Mouse (Mus musculus): ENCODE measurements at regions not wholly inside any gene's neighbourhood (a gene's known extent, or its start where the extent isn't known, plus 50 kb on each side); places are given as distances from the start of the nearest gene placed in this dataset.

DNA sequence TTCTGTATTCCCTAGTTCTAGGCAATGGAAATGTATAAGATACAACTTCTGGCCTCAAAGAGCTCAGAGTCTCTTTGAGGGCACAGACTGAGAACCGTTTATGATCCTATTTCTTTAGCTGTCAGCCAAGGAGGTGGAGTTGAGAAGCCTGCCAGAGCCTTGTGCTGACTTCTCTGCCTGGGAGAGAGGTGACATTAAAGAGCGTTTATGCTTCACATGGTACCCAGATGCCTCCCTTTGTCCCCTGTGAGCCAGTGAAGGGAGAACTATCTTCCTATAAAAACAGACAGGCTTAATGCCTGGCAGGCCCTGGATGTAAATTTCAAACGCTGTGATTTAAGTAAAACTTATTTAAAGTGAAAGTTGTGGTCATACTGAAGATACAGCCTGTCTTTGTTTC is 657.1 kb downstream of the Gm826 start:
- H3K27ac ChIP-seq (ENCODE audit: low read depth), result no peak overlapping the region
- H3K9me3 ChIP-seq (ENCODE audit: control insufficient read depth, low read length), result no peaks in the 10 kb centered on the region
- H3K9ac ChIP-seq (ENCODE audit: low read length), result no peak overlapping the region
- no peaks in the 10 kb centered on the region for H3K4me1 ChIP-seq (replicated peaks; ENCODE audit: control insufficient read depth, insufficient read depth, low read length)
- WGBS, result 29% methylated on average over 3 of the region's 3 CpGs
- no peaks in the 10 kb centered on the region for H3K36me3 ChIP-seq (ENCODE audit: control insufficient read depth, insufficient read depth, low read length)
- H3K4me2 ChIP-seq (ENCODE audit: low read length), result no peak overlapping the region
- no peak overlapping the region for H3K4me3 ChIP-seq (ENCODE audit: low read depth, low read length)
- H3K27me3 ChIP-seq (replicated peaks; ENCODE audit: control insufficient read depth, insufficient read depth, low read length), result no peaks in the 10 kb centered on the region
- ATAC-seq (replicated peaks; ENCODE audit: low FRiP score, low TSS enrichment, low read depth) (no peak), DNase-seq (ENCODE audit: low spot score) (no peak)

DNA sequence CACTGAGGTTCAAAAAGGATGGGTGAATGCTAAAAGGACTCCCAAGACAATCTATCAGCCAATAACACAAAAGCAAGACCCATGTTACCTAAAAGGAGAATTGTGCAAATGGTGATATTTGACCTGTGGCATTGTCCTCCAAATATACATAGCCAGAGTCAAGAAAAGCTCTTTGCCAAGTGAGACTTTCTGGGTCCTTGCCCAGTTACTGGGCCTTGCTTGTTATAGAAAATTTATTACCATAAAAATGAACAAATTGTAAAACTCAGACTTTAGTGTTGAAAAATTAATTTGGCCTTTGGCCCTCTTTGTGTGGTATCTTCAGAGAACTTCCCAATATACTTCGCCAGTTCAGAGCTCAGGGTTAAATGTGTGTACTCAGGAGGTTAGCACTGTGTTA is 653.3 kb downstream of the Gm826 start:
- H3K9me3 ChIP-seq (ENCODE audit: control insufficient read depth, low read length), result no peaks in the 10 kb centered on the region
- no peaks in the 10 kb centered on the region for H3K36me3 ChIP-seq (ENCODE audit: control insufficient read depth, insufficient read depth, low read length)
- ATAC-seq (replicated peaks; ENCODE audit: low FRiP score, low TSS enrichment, low read depth) (no peak), DNase-seq (ENCODE audit: low spot score) (no peak)
- H3K27ac ChIP-seq (ENCODE audit: low read depth), result no peak overlapping the region
- H3K4me3 ChIP-seq (ENCODE audit: low read depth, low read length), result no peak overlapping the region
- H3K27me3 ChIP-seq (replicated peaks; ENCODE audit: control insufficient read depth, insufficient read depth, low read length), result no peaks in the 10 kb centered on the region
- H3K9ac ChIP-seq (ENCODE audit: low read length), result no peak overlapping the region
- no peaks in the 10 kb centered on the region for H3K4me1 ChIP-seq (replicated peaks; ENCODE audit: control insufficient read depth, insufficient read depth, low read length)
- WGBS, result 72% methylated on average over 1 of the region's 1 CpGs
- H3K4me2 ChIP-seq (ENCODE audit: low read length), result no peak overlapping the region

DNA sequence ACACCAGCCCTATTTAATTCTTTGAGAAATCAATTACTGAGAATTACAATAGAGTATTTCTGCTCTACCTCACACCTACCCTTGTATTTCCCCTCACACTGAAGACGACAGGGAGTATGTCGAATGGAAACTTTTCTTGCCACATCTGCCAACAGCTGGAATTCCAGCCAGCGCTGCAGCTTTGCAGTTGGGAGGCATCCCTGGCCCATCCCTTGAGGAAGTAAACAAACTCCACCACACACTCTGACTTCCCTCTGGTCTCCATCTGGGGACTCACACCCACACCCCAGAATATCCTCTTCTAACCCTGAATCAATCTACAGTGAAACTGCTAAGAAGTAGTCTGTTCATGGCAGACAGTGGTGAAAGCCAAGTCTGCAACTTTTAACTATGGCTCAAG is 630.9 kb downstream of the Gm826 start:
- no peak for DNase-seq (ENCODE audit: low spot score)
- H3K9ac ChIP-seq (ENCODE audit: low read length), result no peak overlapping the region
- ATAC-seq (replicated peaks; ENCODE audit: low FRiP score, low TSS enrichment, low read depth), result no peak
- H3K36me3 ChIP-seq (ENCODE audit: control insufficient read depth, insufficient read depth, low read length), result no peaks in the 10 kb centered on the region
- no peaks in the 10 kb centered on the region for H3K9me3 ChIP-seq (ENCODE audit: control insufficient read depth, low read length)
- WGBS, result 60% methylated on average over 3 of the region's 3 CpGs
- H3K4me2 ChIP-seq (ENCODE audit: low read length), result no peak overlapping the region
- H3K4me1 ChIP-seq (replicated peaks; ENCODE audit: control insufficient read depth, insufficient read depth, low read length), result no peaks in the 10 kb centered on the region
- no peak overlapping the region for H3K4me3 ChIP-seq (ENCODE audit: low read depth, low read length)
- H3K27me3 ChIP-seq (replicated peaks; ENCODE audit: control insufficient read depth, insufficient read depth, low read length), result no peaks in the 10 kb centered on the region
- H3K27ac ChIP-seq (ENCODE audit: low read depth), result no peak overlapping the region

GRCm38 (mm10) chr2:159708141-159708540 is 625.8 kb downstream of the Gm826 start:
- no peak overlapping the region for H3K27ac ChIP-seq (ENCODE audit: low read depth)
- no peak overlapping the region for H3K4me2 ChIP-seq (ENCODE audit: low read length)
- no peak for DNase-seq (ENCODE audit: low spot score)
- H3K9ac ChIP-seq (ENCODE audit: low read length), result no peak overlapping the region
- WGBS, result 75% methylated on average over 2 of the region's 2 CpGs
- H3K27me3 ChIP-seq (replicated peaks; ENCODE audit: control insufficient read depth, insufficient read depth, low read length), result no peaks in the 10 kb centered on the region
- no peak for ATAC-seq (replicated peaks; ENCODE audit: low FRiP score, low TSS enrichment, low read depth)
- H3K36me3 ChIP-seq (ENCODE audit: control insufficient read depth, insufficient read depth, low read length), result no peaks in the 10 kb centered on the region
- no peaks in the 10 kb centered on the region for H3K4me1 ChIP-seq (replicated peaks; ENCODE audit: control insufficient read depth, insufficient read depth, low read length)
- no peak overlapping the region for H3K4me3 ChIP-seq (ENCODE audit: low read depth, low read length)
- no peaks in the 10 kb centered on the region for H3K9me3 ChIP-seq (ENCODE audit: control insufficient read depth, low read length)

- no peaks in the 10 kb centered on the region for H3K36me3 ChIP-seq (ENCODE audit: control insufficient read depth, insufficient read depth, low read length)
- H3K27ac ChIP-seq (ENCODE audit: low read depth), result no peak overlapping the region
- H3K4me3 ChIP-seq (ENCODE audit: low read depth, low read length), result no peak overlapping the region
- WGBS, result 68% methylated on average over 3 of the region's 3 CpGs
- no peaks in the 10 kb centered on the region for H3K4me1 ChIP-seq (replicated peaks; ENCODE audit: control insufficient read depth, insufficient read depth, low read length)
- no peak overlapping the region for H3K4me2 ChIP-seq (ENCODE audit: low read length)
- H3K9ac ChIP-seq (ENCODE audit: low read length), result no peak overlapping the region
- DNase-seq (ENCODE audit: low spot score) (no peak), ATAC-seq (replicated peaks; ENCODE audit: low FRiP score, low TSS enrichment, low read depth) (no peak)
- no peaks in the 10 kb centered on the region for H3K9me3 ChIP-seq (ENCODE audit: control insufficient read depth, low read length)
- H3K27me3 ChIP-seq (replicated peaks; ENCODE audit: control insufficient read depth, insufficient read depth, low read length), result no peaks in the 10 kb centered on the region
Observed at GRCm38 (mm10) chr2:159714633-159715032, 619.3 kb downstream of the Gm826 start.

DNA sequence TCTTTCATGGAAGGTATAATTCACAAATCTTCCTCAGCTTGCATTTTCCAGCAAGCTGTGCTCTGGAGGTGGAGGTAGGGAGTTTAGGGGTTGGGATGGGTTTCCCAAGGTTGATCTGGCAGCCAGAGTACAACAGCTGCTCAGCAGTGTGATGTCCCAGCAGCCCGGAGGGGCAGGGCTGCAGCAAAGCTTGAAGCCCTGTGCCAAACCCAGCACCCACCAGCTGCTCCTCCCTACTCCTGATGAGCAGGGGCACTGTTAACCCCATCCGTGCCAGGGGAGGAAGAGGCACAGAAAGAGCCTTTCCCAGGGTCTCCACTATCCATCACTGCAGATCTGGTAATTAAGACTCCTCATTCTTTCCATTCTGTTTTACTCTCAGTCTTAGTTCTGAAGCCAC is 615.2 kb downstream of the Gm826 start:
- Histone ChIP-seq H3K4me1 (replicated peaks; ENCODE audit: control insufficient read depth, insufficient read depth, low read length) (no peaks in the 10 kb centered on the region), H3K4me2 (ENCODE audit: low read length) (no peak overlapping the region), H3K9me3 (ENCODE audit: control insufficient read depth, low read length) (no peaks in the 10 kb centered on the region), H3K36me3 (ENCODE audit: control insufficient read depth, insufficient read depth, low read length) (no peaks in the 10 kb centered on the region), H3K27me3 (replicated peaks; ENCODE audit: control insufficient read depth, insufficient read depth, low read length) (no peaks in the 10 kb centered on the region), H3K9ac (ENCODE audit: low read length) (no peak overlapping the region), H3K27ac (ENCODE audit: low read depth) (no peak overlapping the region), H3K4me3 (ENCODE audit: low read depth, low read length) (no peak overlapping the region)
- DNase-seq (ENCODE audit: low spot score), result no peak
- WGBS, result 42% methylated on average over 2 of the region's 2 CpGs
- no peak for ATAC-seq (replicated peaks; ENCODE audit: low FRiP score, low TSS enrichment, low read depth)

GRCm38 (mm10) chr2:159725158-159726076 is 608.5 kb downstream of the Gm826 start:
- no peaks in the 10 kb centered on the region for H3K36me3 ChIP-seq (ENCODE audit: control insufficient read depth, insufficient read depth, low read length)
- no peak overlapping the region for H3K4me2 ChIP-seq (ENCODE audit: low read length)
- DNase-seq (ENCODE audit: low spot score) (no peak), ATAC-seq (replicated peaks; ENCODE audit: low FRiP score, low TSS enrichment, low read depth) (no peak)
- H3K27me3 ChIP-seq (replicated peaks; ENCODE audit: control insufficient read depth, insufficient read depth, low read length), result no peaks in the 10 kb centered on the region
- H3K9me3 ChIP-seq (ENCODE audit: control insufficient read depth, low read length), result no peaks in the 10 kb centered on the region
- WGBS, result 37% methylated on average over 7 of the region's 7 CpGs
- no peaks in the 10 kb centered on the region for H3K4me1 ChIP-seq (replicated peaks; ENCODE audit: control insufficient read depth, insufficient read depth, low read length)
- H3K9ac ChIP-seq (ENCODE audit: low read length), result no peak overlapping the region
- H3K4me3 ChIP-seq (ENCODE audit: low read depth, low read length), result no peak overlapping the region
- no peak overlapping the region for H3K27ac ChIP-seq (ENCODE audit: low read depth)

DNA sequence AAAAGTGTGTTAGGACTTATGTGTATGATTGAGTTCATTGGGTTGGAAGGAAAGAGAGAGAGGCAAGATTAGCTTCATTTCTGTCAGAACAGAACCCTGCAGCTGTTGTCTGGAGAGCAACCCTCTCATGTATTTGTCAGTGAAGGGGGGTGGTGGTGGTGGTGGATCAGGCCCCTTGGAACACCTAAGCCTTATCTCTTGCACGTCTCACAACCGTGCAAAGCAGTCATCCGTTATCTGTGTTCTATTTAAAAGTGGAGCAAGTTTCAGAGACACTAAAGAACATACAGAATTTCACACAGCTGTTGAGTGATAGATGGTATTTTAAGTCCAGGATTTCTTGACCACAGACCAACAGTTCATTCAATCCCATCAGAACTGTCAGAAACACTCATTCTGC is 604.7 kb downstream of the Gm826 start:
- ATAC-seq (replicated peaks; ENCODE audit: low FRiP score, low TSS enrichment, low read depth) (no peak), DNase-seq (ENCODE audit: low spot score) (no peak)
- WGBS, result 56% methylated on average over 3 of the region's 3 CpGs
- Histone ChIP-seq H3K27me3 (replicated peaks; ENCODE audit: control insufficient read depth, insufficient read depth, low read length) (no peaks in the 10 kb centered on the region), H3K4me2 (ENCODE audit: low read length) (no peak overlapping the region), H3K9me3 (ENCODE audit: control insufficient read depth, low read length) (no peaks in the 10 kb centered on the region), H3K4me3 (ENCODE audit: low read depth, low read length) (no peak overlapping the region), H3K9ac (ENCODE audit: low read length) (no peak overlapping the region), H3K36me3 (ENCODE audit: control insufficient read depth, insufficient read depth, low read length) (no peaks in the 10 kb centered on the region), H3K27ac (ENCODE audit: low read depth) (no peak overlapping the region), H3K4me1 (replicated peaks; ENCODE audit: control insufficient read depth, insufficient read depth, low read length) (peaks cover 9% of the 10 kb centered on the region; the same call in 1 of the 2 replicates)

GRCm38 (mm10) chr2:159730221-159730620 is 603.7 kb downstream of the Gm826 start:
- Histone ChIP-seq H3K27me3 (replicated peaks; ENCODE audit: control insufficient read depth, insufficient read depth, low read length) (no peaks in the 10 kb centered on the region), H3K4me1 (replicated peaks; ENCODE audit: control insufficient read depth, insufficient read depth, low read length) (peaks cover 9% of the 10 kb centered on the region; the same call in 1 of the 2 replicates), H3K36me3 (ENCODE audit: control insufficient read depth, insufficient read depth, low read length) (no peaks in the 10 kb centered on the region), H3K4me2 (ENCODE audit: low read length) (no peak overlapping the region), H3K9ac (ENCODE audit: low read length) (no peak overlapping the region), H3K4me3 (ENCODE audit: low read depth, low read length) (no peak overlapping the region), H3K9me3 (ENCODE audit: control insufficient read depth, low read length) (no peaks in the 10 kb centered on the region), H3K27ac (ENCODE audit: low read depth) (no peak overlapping the region)
- DNase-seq (ENCODE audit: low spot score) (no peak), ATAC-seq (replicated peaks; ENCODE audit: low FRiP score, low TSS enrichment, low read depth) (no peak)
- 46% methylated on average over 8 of the region's 8 CpGs for WGBS
